Mouse (Mus musculus) neural tube, embryonic 15.5 days (tissue): Measurements from ENCODE around the gene Zbed4. TPM values are rescaled to one million over a fixed set of nuclear protein-coding genes. Genes with fewer than 3 reads are reported as not detected.
"Not testable (repeated sequence)": the region's sequence is repeated elsewhere in the genome, so short reads cannot be mapped to it uniquely, and the experiment has no call there.

Source experiments
- ATAC-seq: fragments of 200-750 bp; cut with Nextera tagmentation; 2 replicates; pipeline ENCODE4 v1.8.0; 2017; ENCODE audit warnings: mild to moderate bottlenecking, moderate TSS enrichment, moderate library complexity; ENCODE audit not compliant: low FRiP score
- H3K27ac ChIP-seq: fragments of 300-500 bp; sonication (generic); replicated peaks from 2 replicates; pipeline ENCODE4 v1.5.1; 2015; ENCODE audit warnings: mild to moderate bottlenecking, inconsistent platforms
- H3K27me3 ChIP-seq: fragments of 300-500 bp; sonication (generic); replicated peaks from 2 replicates; pipeline ENCODE4 v1.6.1; 2015; ENCODE audit warnings: inconsistent platforms
- H3K36me3 ChIP-seq: fragments of 300-500 bp; sonication (generic); 2 replicates; pipeline ENCODE4 v1.6.1; 2015; ENCODE audit warnings: inconsistent platforms
- H3K4me1 ChIP-seq: fragments of 300-500 bp; sonication (generic); 2 replicates; pipeline ENCODE4 v1.6.1; 2015; ENCODE audit warnings: inconsistent platforms
- H3K4me2 ChIP-seq: fragments of 300-500 bp; sonication (generic); 2 replicates; pipeline ENCODE4 v1.6.1; 2015; ENCODE audit warnings: inconsistent platforms, mild to moderate bottlenecking, moderate library complexity
- H3K4me3 ChIP-seq: fragments of 300-500 bp; sonication (generic); replicated peaks from 2 replicates; pipeline ENCODE4 v1.5.1; 2015; ENCODE audit warnings: mild to moderate bottlenecking, inconsistent platforms
- H3K9ac ChIP-seq: fragments of 300-500 bp; sonication (generic); replicated peaks from 2 replicates; pipeline ENCODE4 v1.6.1; 2015; ENCODE audit warnings: mild to moderate bottlenecking, inconsistent platforms
- H3K9me3 ChIP-seq: fragments of 300-500 bp; sonication (generic); replicated peaks from 2 replicates; pipeline ENCODE4 v1.6.1; 2016; ENCODE audit warnings: inconsistent platforms
- WGBS: fragments of 180-500 bp; shearing (Covaris S2); methylation state at CpG from one replicate; pipeline ENCODE4 v1.1.7; 2015; ENCODE audit warnings: mixed read lengths; 5-methylcytosine and 5-hydroxymethylcytosine counted together
- polyA plus RNA-seq: library from polyadenylated mRNA; unstranded; fragments of >200 nt; fragmentation: Nextera tagmentation; extraction: Ambion mirVana; gene quantifications from 2 replicates; pipeline ENCODE4 v1.2.1, GENCODE M21; 2015

Zbed4 gene
- polyA plus RNA-seq = 12.0 and 14.9 TPM in 2 replicates

DNA sequence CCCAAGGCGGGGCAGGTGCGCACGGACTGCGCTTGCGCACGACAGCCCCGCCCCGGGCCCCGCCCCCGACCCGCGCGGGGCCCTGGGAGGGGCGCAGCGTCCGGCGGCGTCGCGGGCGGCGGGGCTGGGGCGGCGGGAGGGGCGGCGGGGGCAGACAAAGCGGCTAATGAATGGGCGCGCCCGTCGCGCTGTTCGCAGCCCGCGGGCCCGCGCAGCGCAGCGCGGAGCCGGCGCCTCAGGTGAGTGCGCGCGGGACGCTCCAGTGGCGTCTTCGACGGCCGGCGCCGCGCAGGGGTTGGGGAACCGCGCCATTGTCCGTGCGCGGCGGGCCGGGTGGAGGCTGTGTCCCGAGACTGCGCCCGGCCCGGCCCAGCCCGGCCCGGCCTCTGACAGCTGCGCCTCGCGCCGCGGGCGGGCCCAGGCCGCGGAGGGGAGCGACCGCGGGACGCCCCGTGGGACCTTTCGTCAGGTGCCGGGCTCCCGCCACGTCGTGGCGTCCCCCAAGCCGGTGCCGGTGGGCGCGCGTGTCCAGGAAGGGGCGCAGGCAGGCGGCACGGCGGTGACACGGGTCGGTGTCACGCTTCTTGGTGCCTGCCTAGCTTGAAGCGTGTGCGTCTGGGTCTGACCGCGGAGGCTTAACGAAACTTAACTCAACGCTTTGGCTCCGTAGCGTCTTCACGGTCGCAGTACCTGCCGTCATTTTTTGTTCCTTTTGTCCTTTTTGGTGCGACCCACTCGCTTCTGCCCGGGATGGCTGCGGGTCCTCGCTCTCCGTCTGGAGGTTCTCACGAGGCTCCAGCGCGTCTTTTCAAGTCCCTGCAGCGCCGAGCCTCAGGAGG is at the start of gene Zbed4:
TSS of gene Zbed4 (plus strand) at position 97 of the 839 bp plus-strand sequence.
- Histone ChIP-seq H3K4me3 (peak within 1 kb of the TSS; percentile 78), H3K9me3 (no peaks in the 10 kb centered on the region), H3K9ac (peak within 1 kb of the TSS; percentile 76), H3K27me3 (no peaks in the 10 kb centered on the region), H3K4me1 (peaks cover 29% of the 10 kb centered on the region), H3K4me2 (peak within 1 kb of the TSS; percentile 97), H3K36me3 (peaks cover 5% of the 10 kb centered on the region; the same call in 1 of the 2 replicates), H3K27ac (peak within 1 kb of the TSS; percentile 91)
- WGBS = under 1% methylated on average over 102 of the region's 119 CpGs
- peak; percentile 62 for ATAC-seq

DNA sequence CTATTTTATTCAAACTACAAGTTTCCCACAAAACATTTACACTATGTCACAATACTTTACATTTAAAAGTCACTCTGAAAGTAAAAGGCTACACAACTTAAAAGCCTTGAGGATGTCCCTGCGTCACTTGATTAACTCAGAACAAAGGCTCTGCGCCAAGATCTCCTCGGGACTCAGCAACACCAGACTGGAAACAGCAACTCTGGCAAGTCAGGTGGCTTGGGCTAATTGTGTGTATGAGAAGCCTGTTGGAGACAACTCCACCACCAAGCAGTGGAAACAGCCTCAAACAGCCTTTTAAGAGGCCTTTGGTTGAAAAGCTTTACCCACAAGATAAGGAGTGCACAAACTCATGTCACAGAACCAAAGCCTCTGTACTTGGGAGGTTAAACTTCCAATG is 49.0 kb upstream of the Zbed4 start:
- ATAC-seq = no peak
- Histone ChIP-seq H3K36me3 (peaks cover 84% of the 10 kb centered on the region), H3K9ac (no peak overlapping the region), H3K9me3 (no peaks in the 10 kb centered on the region), H3K4me3 (no peak overlapping the region), H3K4me1 (no peaks in the 10 kb centered on the region), H3K27me3 (no peaks in the 10 kb centered on the region), H3K4me2 (no peak overlapping the region), H3K27ac (no peak overlapping the region)
- 54% methylated on average over 3 of the region's 3 CpGs for WGBS

DNA sequence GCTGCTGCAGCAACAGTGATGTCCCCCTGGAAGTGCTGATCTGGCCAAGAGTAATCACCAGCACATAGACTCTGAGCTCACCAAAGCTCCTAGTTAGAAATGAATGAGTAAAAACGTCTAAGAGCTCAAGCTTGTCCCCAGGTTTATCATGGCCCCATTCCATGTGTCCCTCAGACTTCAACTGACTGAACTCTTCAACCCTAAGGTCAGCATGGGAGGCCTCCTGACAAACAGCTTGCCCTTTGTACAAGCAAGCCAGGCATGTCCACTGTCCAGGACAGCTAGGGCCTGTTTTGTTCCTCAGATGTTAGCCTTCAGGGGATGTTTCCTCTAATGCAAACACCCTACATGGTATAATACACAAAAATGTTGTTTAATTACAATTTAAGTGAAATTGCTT is 47.2 kb upstream of the Zbed4 start:
- no peak for ATAC-seq
- no peak overlapping the region for H3K4me2 ChIP-seq
- H3K27me3 ChIP-seq = no peaks in the 10 kb centered on the region
- no peaks in the 10 kb centered on the region for H3K4me1 ChIP-seq
- H3K9ac ChIP-seq = no peak overlapping the region
- peaks cover 86% of the 10 kb centered on the region for H3K36me3 ChIP-seq
- no peak overlapping the region for H3K27ac ChIP-seq
- H3K4me3 ChIP-seq = no peak overlapping the region
- 76% methylated on average over 1 of the region's 1 CpGs for WGBS
- H3K9me3 ChIP-seq = no peaks in the 10 kb centered on the region

DNA sequence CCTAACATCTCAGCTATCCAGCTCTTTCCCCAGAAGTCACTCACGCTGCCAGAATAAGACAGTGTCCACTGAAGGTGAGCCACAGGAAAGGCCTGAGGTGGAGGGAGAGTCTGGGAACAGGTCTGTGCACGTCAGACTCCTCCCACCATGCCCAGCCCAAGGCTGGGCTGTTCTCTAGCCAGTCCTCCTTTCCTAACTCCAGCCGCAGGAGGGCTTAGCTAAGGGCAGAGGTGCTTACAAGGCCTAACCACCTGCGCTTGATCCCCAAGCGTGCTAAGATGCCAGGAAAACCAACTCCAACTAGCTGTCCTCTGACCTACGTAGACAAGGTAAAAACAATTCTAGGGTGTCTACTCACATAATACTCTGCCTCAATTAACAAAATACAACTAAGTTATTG is 45.1 kb upstream of the Zbed4 start:
- peaks cover 88% of the 10 kb centered on the region for H3K36me3 ChIP-seq
- H3K4me3 ChIP-seq = no peak overlapping the region
- H3K27ac ChIP-seq = no peak overlapping the region
- 92% methylated on average over 6 of the region's 6 CpGs for WGBS
- no peaks in the 10 kb centered on the region for H3K9me3 ChIP-seq
- no peak overlapping the region for H3K4me2 ChIP-seq
- no peaks in the 10 kb centered on the region for H3K4me1 ChIP-seq
- no peaks in the 10 kb centered on the region for H3K27me3 ChIP-seq
- ATAC-seq = no peak
- no peak overlapping the region for H3K9ac ChIP-seq

DNA sequence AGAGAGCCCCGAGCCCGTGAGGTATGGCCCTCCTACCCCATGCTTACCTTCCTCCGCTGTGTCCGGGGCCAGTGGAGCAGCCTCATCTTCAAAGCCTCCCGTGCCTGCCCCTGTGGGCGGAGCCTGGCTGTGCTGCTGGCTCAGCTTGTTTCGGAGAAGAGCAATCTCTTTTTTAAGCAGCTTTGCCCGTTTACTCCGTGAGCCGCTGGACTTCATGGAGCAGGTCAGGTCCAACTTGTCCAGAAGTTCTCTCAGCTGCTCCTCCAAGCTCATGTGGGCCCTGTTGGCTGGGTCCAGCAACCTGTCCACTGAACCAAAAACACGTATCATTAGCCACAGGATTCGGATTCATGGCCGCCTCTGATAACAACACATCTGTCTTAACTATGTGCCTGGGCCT is 44.5 kb upstream of the Zbed4 start:
- H3K4me3 ChIP-seq, H3K27me3 ChIP-seq, H3K4me1 ChIP-seq, H3K9ac ChIP-seq, H3K9me3 ChIP-seq, ATAC-seq, H3K27ac ChIP-seq, H3K4me2 ChIP-seq: not testable (repeated sequence)
- WGBS = 77% methylated on average over 13 of the region's 13 CpGs
- peaks cover 94% of the 10 kb centered on the region for H3K36me3 ChIP-seq

DNA sequence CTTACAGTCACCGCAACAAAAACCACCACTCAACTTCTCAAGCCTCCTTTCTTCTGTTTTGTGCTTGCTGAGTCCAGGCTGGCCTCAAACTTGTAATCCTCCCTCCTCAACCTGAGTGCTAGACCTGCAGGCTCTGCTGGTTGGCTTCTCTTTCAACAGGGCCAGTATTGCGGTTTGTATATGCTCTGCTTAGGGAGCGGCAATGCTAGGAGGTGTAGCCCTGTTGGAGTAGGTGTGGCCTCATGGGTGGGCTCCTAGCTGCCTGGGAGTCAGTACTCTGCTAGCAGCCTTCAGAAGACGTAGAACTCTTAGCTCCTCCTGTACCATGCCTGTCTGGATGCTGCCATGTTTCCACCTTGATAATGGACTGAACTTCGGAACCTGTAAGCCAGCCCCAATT is 43.3 kb upstream of the Zbed4 start:
- Histone ChIP-seq H3K4me1 (no peaks in the 10 kb centered on the region), H3K9ac (no peak overlapping the region), H3K27me3 (no peaks in the 10 kb centered on the region), H3K36me3 (peaks cover 97% of the 10 kb centered on the region), H3K4me2 (no peak overlapping the region), H3K4me3 (no peak overlapping the region), H3K27ac (no peak overlapping the region), H3K9me3 (no peaks in the 10 kb centered on the region)
- no peak for ATAC-seq
- 92% methylated on average over 5 of the region's 5 CpGs for WGBS

DNA sequence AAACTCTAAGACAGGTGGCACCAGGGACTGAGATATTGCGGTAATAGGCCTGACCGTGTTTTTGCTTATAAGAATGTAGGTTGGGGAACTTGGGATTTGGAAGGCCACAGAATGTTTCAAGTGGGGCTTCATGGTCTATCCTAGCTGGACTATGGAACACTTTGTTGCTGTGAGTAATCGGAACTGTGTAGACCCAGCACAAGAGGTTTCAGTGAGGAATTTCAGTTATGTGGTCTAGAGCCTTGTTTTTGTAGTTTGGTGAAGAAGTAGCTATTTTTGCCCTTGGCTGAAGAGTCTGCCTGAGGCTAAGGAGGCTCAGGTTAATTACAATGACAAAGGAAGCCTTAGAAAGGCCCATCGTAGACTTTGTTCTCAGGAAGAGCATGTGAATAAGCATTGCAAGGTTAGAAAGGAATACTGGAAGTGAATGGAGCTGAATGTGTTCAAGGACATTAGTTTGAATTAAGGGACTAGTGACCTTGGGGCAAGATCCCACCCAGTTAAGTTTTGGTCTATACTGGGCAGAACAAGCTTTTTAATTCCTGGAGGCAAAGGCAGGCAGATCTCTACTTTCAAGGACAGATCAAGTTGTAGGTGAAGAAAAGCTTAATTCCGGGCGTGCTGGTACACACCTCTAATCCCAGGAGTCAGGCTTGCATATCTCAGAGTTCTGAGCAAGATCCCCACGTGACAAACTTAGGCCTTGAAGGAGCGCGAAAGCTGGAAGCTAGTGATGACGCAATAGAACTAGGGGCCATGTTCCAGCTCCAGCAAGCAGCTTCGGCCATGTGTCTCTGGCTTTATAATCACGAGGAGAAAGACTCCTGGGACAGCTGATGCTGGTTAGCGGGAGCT is 42.6 kb upstream of the Zbed4 start:
- Histone ChIP-seq H3K4me2 (no peak overlapping the region), H3K4me3 (no peak overlapping the region), H3K4me1 (no peaks in the 10 kb centered on the region), H3K27ac (no peak overlapping the region), H3K36me3 (peaks cover 97% of the 10 kb centered on the region), H3K27me3 (no peaks in the 10 kb centered on the region), H3K9me3 (no peaks in the 10 kb centered on the region), H3K9ac (no peak overlapping the region)
- WGBS = 77% methylated on average over 13 of the region's 13 CpGs
- ATAC-seq = no peak

DNA sequence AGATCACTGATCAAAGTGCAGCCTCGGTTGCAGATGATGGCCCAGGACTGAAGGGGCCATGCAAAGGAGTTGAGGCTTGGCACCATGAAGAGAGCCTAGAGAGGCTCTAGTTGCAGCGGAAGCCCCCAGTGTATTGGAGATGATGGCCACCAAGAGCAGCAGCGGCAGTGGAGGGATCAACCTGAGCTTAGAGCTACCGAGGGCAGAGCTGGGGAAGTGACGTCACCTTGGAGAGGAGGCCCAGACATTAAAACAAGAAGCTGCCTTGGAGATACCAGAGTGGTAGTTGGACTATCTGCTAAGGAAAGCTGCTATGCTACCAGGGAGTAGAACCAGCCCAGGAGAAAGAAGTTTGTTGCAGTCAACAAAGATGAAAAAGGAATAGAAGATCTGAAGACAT is 41.6 kb upstream of the Zbed4 start:
- H3K9me3 ChIP-seq = no peaks in the 10 kb centered on the region
- no peak overlapping the region for H3K4me2 ChIP-seq
- H3K36me3 ChIP-seq = peaks cover 95% of the 10 kb centered on the region
- ATAC-seq = no peak
- H3K27me3 ChIP-seq = no peaks in the 10 kb centered on the region
- no peak overlapping the region for H3K4me3 ChIP-seq
- WGBS = 88% methylated on average over 5 of the region's 5 CpGs
- no peak overlapping the region for H3K9ac ChIP-seq
- H3K27ac ChIP-seq = no peak overlapping the region
- no peaks in the 10 kb centered on the region for H3K4me1 ChIP-seq

DNA sequence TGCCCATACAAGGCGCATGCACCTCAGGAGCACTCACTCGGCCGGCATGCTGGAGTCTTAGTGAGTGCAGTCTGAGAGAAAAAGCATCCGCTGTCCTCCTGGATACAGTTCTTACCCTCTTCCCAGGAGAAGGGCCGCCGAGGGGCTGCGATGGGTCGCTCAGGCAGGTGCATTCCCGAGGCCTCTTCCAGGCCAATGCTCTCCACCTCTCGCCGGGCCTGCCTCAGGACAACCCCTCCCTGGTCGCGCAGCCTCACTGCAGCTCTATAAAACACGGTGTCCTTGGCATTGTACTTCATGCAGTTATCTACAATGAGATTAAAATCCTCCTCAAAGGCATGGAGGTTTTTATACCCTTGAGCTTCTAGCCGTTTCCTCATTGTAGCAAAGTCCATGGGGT is 39.0 kb upstream of the Zbed4 start:
- Histone ChIP-seq H3K4me3 (no peak overlapping the region), H3K9ac (no peak overlapping the region), H3K4me1 (peaks cover 5% of the 10 kb centered on the region), H3K36me3 (peaks cover 87% of the 10 kb centered on the region), H3K9me3 (no peaks in the 10 kb centered on the region), H3K27me3 (no peaks in the 10 kb centered on the region), H3K4me2 (no peak overlapping the region), H3K27ac (no peak overlapping the region)
- 96% methylated on average over 15 of the region's 15 CpGs for WGBS
- no peak for ATAC-seq

DNA sequence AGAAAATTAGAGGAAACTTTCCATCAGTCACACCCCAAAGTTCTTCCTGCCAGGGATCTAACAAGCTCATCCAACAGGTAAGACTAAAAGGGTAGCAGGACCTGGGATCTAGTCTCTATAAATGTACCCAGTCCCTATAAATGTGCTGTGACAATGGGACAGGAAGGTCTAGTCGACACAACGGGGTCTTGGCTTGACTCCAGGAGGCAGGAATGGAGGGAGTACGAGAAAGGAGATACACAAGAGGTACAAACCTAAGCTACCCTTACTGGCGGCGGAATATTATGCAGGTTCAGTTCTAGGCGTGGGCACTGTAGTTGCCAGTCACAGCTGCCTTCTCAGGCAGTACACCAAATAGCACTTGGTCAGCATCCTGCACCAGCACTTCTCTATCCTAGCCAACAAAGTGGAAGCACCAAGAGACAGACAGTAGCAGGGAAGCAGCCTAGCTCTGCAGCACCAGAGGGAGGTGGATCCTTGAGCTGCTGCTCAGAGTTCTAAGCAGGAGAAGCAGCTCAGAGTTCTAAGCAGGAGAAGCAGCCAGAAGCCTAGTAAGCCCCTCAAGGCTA is 37.4 kb upstream of the Zbed4 start:
- H3K36me3 ChIP-seq = peaks cover 75% of the 10 kb centered on the region
- no peaks in the 10 kb centered on the region for H3K27me3 ChIP-seq
- 88% methylated on average over 6 of the region's 6 CpGs for WGBS
- no peak overlapping the region for H3K4me2 ChIP-seq
- no peaks in the 10 kb centered on the region for H3K9me3 ChIP-seq
- H3K27ac ChIP-seq = no peak overlapping the region
- no peak for ATAC-seq
- peaks cover 19% of the 10 kb centered on the region for H3K4me1 ChIP-seq
- no peak overlapping the region for H3K4me3 ChIP-seq
- no peak overlapping the region for H3K9ac ChIP-seq

DNA sequence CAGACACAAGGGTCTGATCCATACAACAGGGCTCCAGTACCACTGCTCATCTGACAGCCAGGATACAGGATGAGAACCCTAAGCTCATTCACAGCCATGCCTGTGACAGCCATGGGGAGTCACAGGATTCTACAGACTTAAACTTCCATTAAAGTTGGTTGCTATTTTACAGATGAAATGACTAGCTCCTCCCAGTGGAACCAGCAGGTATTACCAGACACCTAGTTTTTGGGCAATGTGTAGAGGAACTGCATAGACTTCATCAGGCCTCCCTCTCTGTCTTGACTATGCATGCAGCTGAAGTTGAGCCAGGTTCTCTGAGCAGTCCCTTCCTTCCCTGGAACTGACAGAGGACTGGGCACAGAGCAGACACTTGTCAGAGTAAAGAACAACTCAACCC is 35.1 kb upstream of the Zbed4 start:
- H3K9ac ChIP-seq = no peak overlapping the region
- H3K4me1 ChIP-seq = peaks cover 19% of the 10 kb centered on the region
- peaks cover 53% of the 10 kb centered on the region for H3K36me3 ChIP-seq
- ATAC-seq = no peak
- no peak overlapping the region for H3K4me2 ChIP-seq
- no peak overlapping the region for H3K27ac ChIP-seq
- H3K9me3 ChIP-seq = no peaks in the 10 kb centered on the region
- no peaks in the 10 kb centered on the region for H3K27me3 ChIP-seq
- H3K4me3 ChIP-seq = no peak overlapping the region
